Mouse (Mus musculus) forebrain, embryonic 16.5 days (tissue): Measurements from ENCODE around the gene Ubtfl1. TPM values are rescaled to one million over a fixed set of nuclear protein-coding genes. Genes with fewer than 3 reads are reported as not detected.

Experiments
- microRNA-seq: library from miRNA; unstranded; fragments of <30 nt; microRNA quantifications from one replicate; pipeline ENCODE4, GENCODE M21; 2017
- polyA plus RNA-seq: library from polyadenylated mRNA; unstranded; fragments of >200 nt; fragmentation: Nextera tagmentation; extraction: Ambion mirVana; gene quantifications from 2 replicates; pipeline ENCODE4 v1.2.1, GENCODE M21; 2015

Ubtfl1 gene
- polyA plus RNA-seq, 1 experiment from 2014 or later = not detected

Small RNAs within 50 kb of the gene (microRNA-seq; reads per million reads assigned to microRNA genes)
- not detected for gene Gm22854

Other genes starting within 250 kb of the Ubtfl1 start
- 120 and 129 TPM in 2 replicates for gene Chordc1, start 112.3 kb upstream of the Ubtfl1 start, polyA plus RNA-seq
- 1.2 TPM in 2 replicates for gene Naalad2, start 1.4 kb upstream of the Ubtfl1 start, polyA plus RNA-seq
- gene Mbd3l2, start 26.2 kb downstream of the Ubtfl1 start, polyA plus RNA-seq = not detected in 2 replicates
- 55.0 and 58.0 TPM in 2 replicates for gene Zfp558, start 73.8 kb downstream of the Ubtfl1 start, polyA plus RNA-seq
- gene Mbd3l1, start 73.9 kb downstream of the Ubtfl1 start, polyA plus RNA-seq = not detected in 2 replicates